Mouse (Mus musculus) urinary bladder, adult 2 months (tissue): ENCODE measurements around the gene Rpia. TPM values are rescaled to one million over a fixed set of nuclear protein-coding genes. Genes with fewer than 3 reads are reported as not detected.

Source experiments
- DNase-seq: peaks from one replicate; pipeline ENCODE4 v3.0.0; 2022; ENCODE audit warnings: low spot score
- polyA plus RNA-seq: library from polyadenylated mRNA; depleted of rRNA; stranded (reverse); fragments of >200 nt; gene quantifications from 2 replicates; pipeline ENCODE4 v1.2.3, GENCODE M21; 2012; rRNA removed

The Rpia gene
- polyA plus RNA-seq, 1 experiment, result 27.8 TPM

- no peak for DNase-seq
Observed at GRCm38 (mm10) chr6:70751251-70751897, 40.7 kb downstream of the Rpia start.

- no peak for DNase-seq
Observed at GRCm38 (mm10) chr6:70749750-70750149, 42.3 kb downstream of the Rpia start.

DNA sequence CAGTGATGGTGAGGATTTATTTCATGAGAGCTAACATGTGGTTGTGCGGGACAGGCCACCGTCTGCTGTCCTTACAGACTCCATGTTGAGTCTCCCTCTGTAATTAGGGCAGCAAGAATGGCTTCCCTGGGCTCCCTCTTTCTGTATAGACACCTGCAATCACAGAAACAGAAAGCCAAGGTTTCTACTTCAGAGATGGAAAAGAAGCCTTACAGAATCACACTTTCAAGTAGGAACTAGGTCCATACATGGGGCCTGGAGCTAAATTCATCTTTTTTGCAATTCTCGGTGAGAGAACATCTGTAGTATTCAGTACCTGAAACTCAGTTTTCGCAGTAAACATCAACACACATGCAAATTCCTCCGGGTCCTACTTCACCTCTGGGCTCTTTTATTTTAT is 44.3 kb downstream of the Rpia start:
- no peak for DNase-seq

DNA sequence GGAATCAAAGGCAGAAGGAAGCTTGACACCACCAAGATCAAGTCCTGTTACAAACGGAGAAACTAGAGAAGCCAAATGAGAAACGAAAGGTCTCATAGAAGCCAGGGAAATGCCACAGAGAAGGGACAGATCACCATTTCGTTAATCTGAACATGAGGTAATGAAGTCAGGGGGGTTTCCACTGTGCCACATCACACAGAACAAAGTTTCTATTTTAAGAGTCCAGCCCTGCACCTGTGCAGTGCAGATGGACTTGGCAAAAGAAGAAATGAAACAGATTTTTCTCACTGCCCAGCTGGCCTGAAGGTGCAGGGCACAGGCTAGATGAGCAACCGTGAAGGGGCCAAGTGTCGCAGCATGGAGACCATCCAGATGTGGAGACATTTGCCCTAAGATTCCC is 48.1 kb downstream of the Rpia start:
- no peak for DNase-seq

- no peak for DNase-seq
Observed at GRCm38 (mm10) chr6:70742833-70743232, 49.2 kb downstream of the Rpia start.

- DNase-seq, result no peak
Observed at GRCm38 (mm10) chr6:70740535-70740934, 51.5 kb downstream of the Rpia start.

DNA sequence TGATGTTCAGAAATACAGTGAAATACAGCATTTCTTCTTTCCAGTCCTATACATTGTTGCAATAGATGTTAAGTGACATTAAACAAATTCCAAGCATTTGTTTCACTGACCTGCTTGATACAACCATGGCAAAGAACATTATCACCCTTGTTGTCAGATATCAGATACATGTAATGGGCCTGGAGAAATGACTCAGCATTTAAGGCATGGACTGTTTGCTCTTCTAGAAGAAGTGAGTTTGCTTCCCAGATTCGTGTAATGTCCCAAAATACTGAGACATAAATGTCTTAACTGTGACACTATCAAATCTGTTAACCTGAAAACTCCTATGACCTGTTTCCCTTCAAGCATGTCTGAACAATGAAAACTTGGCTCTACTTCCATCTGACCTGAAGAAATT is 52.6 kb downstream of the Rpia start:
- DNase-seq, result no peak

DNA sequence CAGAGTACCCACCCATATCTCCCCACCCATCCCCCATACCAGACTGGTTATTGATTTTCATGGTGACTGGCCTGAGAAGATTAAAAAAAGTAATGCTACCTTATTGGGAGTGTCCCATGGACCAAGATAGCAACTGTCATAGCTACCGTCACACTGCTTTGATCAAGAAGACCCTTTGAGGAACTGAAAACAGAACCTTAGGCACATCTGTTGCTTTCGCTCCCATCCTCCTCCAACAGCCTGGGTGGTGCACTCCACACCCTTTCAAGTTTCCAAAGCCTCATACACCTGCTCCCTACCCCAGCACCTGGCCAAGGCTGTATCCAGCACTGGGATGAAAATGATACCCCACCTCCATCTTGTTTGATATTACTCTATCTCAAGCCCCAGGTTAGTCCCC is 56.5 kb downstream of the Rpia start:
- no peak for DNase-seq

DNA sequence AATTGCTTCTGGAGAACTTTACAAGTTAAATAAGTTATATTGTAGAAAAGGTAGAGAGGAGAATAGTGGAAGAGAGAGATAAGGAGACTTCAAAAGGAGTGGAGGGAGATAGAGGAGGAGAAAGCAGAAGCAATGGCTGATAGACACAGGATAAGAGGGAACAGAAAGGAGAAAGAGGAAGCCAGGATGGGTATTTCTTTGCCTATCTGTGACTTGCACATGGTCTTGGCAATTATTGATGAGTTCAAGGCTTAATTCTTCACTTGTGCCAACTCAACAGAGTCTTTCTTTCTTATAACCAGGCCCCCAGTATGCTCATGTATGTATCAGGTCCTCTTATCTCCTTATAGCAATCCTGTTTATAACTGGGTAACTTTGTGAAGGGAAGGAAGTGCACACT is 61.2 kb downstream of the Rpia start:
- DNase-seq, result no peak

DNA sequence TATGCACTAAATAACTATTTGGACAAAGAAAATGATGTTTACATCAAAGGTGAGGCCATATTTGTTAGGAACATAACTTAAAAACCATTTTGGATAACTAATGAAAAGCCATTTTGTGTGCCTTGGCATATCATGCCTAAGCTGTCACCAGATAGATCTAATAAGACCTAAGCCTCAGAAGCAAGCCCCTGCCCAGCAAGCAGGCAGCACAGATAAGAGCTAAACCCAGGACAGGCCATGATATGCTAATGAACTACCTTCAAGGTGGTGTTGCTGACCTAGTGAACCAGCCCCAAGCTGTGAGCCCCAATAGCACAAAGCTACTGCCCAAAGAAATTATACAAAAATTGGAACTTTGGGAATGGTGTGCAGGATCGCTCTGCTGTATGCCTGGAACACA is 62.9 kb downstream of the Rpia start:
- DNase-seq, result no peak

DNA sequence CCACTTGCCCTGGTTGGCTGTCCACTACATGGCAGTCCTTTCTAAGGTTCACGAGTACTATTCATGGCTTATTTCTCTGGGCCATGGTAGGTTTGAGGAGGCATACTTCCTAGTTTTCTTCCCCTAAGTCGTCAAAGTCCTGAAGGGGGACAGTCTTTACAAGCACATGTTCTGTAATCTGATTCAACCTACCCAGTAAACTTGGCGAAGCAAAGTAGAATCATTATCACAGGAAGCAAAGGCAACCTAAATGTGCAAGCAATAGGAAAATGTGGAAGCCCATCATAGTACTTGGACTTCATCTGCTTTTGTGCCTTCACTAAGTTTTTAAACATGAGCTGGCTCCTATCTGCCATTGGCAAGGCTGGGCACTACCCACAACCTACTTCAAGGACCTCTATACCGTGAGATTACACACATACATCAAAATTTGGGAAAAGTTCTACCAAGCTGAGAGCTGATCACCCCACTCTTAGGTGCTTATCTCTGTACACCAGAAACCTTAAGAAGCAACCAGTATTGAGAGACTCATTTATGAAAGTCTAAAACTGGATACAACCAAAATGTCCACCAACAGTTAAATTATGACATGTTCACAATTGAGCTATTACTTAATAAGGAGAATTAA is 64.8 kb downstream of the Rpia start:
- DNase-seq, result no peak

DNA sequence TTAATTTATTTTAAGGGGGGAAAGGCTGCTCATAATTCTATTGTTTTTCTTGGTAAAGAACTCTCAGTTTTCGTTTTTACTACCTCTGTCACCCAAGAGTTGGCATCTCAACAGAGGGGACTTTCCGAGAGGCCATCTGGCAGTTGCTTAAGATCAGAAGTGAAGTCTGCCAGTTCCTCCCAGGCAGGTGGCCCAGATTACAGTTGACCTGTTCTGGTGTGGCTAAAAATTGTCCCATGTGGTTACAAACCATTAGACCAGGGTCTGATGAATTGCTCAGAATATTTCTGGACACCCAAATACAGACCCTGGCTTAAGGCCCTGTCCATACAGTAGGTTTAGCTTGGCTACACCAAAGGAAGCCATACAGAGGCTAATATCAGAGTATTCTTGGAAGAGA is 66.4 kb downstream of the Rpia start:
- DNase-seq, result no peak

- no peak for DNase-seq
Observed at GRCm38 (mm10) chr6:70724722-70725121, 67.3 kb downstream of the Rpia start.

DNA sequence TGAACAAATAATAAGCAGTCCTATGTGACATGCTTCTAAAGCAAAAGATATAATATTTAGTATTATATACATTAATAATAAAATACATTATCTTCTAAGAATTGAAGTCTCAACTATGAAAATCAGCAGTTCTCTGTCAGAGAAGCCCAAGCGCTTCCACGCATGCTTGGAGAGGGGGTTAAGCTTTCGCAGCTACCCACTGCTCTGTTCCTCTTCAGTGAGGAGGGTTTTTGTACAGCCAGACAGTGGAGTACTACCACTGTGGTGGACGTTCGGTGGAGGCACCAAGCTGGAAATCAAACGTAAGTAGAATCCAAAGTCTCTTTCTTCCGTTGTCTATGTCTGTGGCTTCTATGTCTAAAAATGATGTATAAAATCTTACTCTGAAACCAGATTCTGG is 69.7 kb downstream of the Rpia start:
- no peak for DNase-seq

DNA sequence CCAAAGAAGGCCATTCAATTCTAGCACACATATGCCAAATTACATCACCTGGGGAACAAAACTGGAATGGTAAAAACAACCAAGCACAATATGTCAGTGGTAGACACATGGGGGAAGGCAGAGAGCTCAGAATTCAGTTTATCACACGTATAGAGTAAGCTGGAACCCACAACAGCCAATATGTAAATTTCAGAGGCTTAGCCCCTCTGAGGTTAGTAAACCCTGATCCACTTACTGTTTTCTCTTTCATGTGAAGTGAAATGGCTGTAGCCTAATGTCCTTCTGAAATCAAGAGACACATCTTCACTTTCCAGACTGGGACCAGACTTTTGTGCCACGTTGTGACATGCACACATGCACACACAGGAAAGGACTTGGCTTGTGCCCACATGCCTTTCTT is 73.3 kb downstream of the Rpia start:
- DNase-seq, result no peak

DNA sequence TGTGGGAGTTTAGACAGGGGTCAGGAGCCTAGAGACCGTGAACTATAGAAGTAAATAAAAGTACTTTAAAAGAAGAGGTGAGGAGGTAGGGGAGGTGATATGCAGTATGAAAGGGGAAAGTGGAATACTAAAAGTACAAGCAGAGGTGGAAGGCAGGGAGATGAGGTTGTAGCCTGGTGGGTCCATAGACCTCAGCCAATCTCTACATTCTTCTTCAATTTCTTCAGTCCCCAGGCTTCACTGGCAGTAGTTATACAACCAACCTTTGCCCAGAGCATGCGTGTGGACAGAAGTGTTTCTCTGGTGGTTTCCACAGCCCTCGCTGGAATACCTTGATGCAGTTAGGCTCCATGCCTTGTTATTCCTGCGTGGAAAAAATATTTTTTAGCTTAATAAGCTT is 73.9 kb downstream of the Rpia start:
- DNase-seq, result no peak

DNA sequence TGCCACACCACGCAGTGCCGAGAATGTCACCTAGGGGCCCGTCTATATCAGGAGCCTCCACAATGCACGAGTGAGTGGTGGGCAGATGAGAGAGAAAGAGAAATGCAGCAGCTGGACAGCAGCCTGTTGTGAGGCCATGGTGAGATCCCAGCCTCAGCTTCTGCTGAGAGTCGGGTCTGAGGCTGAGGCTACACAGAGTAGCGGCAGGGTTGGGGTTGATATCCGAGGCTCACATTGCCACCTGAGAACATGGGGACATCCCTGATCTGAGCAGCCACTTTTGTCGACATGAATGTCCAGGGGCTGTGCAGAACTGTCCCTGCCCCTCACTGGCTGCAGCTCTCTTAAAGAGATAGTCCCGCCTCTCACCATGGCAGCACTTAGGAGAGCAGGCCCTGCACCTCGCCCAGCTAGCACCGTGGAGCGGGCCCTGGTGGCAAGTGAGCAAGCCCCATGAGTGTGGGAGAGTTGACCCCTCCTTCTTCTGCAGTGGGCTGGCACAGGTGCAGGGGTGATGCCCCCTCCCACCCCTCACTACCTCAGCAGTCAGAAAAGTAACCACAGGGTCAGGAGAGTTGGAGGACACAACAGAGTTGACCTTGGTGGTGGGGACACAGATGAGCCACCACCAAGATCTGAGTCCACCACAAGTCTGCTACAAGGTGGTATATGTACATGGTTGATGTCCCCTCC is 75.2 kb downstream of the Rpia start:
- DNase-seq, result no peak

Other genes starting within 250 kb of the Rpia start
- 15.6 and 16.3 TPM in 2 replicates for gene Eif2ak3, start 52.3 kb upstream of the Rpia start, polyA plus RNA-seq
- not detected in 2 replicates for gene Tex37, start 126.7 kb upstream of the Rpia start, polyA plus RNA-seq
- gene Foxi3, start 164.3 kb upstream of the Rpia start, polyA plus RNA-seq, result not detected in 2 replicates